Mouse (Mus musculus): ENCODE results near the gene Rtkn2. TPM values are rescaled to one million over a fixed set of nuclear protein-coding genes. Genes with fewer than 3 reads are reported as not detected.

The Rtkn2 gene
- polyA plus RNA-seq, 1 experiment, result 9.5 TPM

- Histone ChIP-seq H3ac (ENCODE audit: control insufficient read depth, insufficient read length, low read depth) (no peak overlapping the region), H3K79me2 (ENCODE audit: control insufficient read depth, insufficient read depth) (no peaks in the 10 kb centered on the region), H3K79me3 (ENCODE audit: low read depth) (no peaks in the 10 kb centered on the region), H3K4me3 (ENCODE audit: insufficient read depth, poor library complexity, severe bottlenecking) (no peak overlapping the region), H3K27me3 (ENCODE audit: control insufficient read depth, insufficient read depth, insufficient read length) (no peaks in the 10 kb centered on the region), H3K36me3 (ENCODE audit: control insufficient read depth, insufficient read depth) (peaks cover 11% of the 10 kb centered on the region)
- TF ChIP-seq USF1 (IDR thresholded peaks at IDR 0.05; ENCODE audit: low read depth) (no peak), MYOG (IDR thresholded peaks at IDR 0.05; ENCODE audit: control insufficient read depth, extremely low read depth, insufficient read length) (no peak), FOSL1 (IDR thresholded peaks at IDR 0.05; ENCODE audit: insufficient read depth, low read length, poor library complexity, severe bottlenecking) (no peak), MYOD1 (IDR thresholded peaks at IDR 0.05; ENCODE audit: control insufficient read depth, insufficient read length, low read depth) (no peak), MAX (IDR thresholded peaks at IDR 0.05) (no peak), CEBPB (IDR thresholded peaks at IDR 0.05; ENCODE audit: low read depth) (no peak), CTCF (IDR thresholded peaks at IDR 0.05; ENCODE audit: control insufficient read depth, insufficient read depth, insufficient read length) (no peak)
Observed at GRCm38 (mm10) chr10:68089435-68090196, 110.2 kb downstream of the Rtkn2 start.

- Histone ChIP-seq H3K27me3 (ENCODE audit: control insufficient read depth, insufficient read depth, insufficient read length) (no peaks in the 10 kb centered on the region), H3K36me3 (ENCODE audit: control insufficient read depth, insufficient read depth) (peaks cover 17% of the 10 kb centered on the region), H3ac (ENCODE audit: control insufficient read depth, insufficient read length, low read depth) (no peak overlapping the region), H3K79me3 (ENCODE audit: low read depth) (no peaks in the 10 kb centered on the region), H3K79me2 (ENCODE audit: control insufficient read depth, insufficient read depth) (no peaks in the 10 kb centered on the region), H3K4me3 (ENCODE audit: insufficient read depth, poor library complexity, severe bottlenecking) (no peak overlapping the region)
- TF ChIP-seq MYOD1 (IDR thresholded peaks at IDR 0.05; ENCODE audit: control insufficient read depth, insufficient read length, low read depth) (peak; percentile 22), USF1 (IDR thresholded peaks at IDR 0.05; ENCODE audit: low read depth) (no peak), MAX (IDR thresholded peaks at IDR 0.05) (peak; percentile 58), CEBPB (IDR thresholded peaks at IDR 0.05; ENCODE audit: low read depth) (peak; percentile 11), CTCF (IDR thresholded peaks at IDR 0.05; ENCODE audit: control insufficient read depth, insufficient read depth, insufficient read length) (no peak), MYOG (IDR thresholded peaks at IDR 0.05; ENCODE audit: control insufficient read depth, extremely low read depth, insufficient read length) (no peak), FOSL1 (IDR thresholded peaks at IDR 0.05; ENCODE audit: insufficient read depth, low read length, poor library complexity, severe bottlenecking) (no peak)
Observed at GRCm38 (mm10) chr10:68090197-68090535, 110.8 kb downstream of the Rtkn2 start.

DNA sequence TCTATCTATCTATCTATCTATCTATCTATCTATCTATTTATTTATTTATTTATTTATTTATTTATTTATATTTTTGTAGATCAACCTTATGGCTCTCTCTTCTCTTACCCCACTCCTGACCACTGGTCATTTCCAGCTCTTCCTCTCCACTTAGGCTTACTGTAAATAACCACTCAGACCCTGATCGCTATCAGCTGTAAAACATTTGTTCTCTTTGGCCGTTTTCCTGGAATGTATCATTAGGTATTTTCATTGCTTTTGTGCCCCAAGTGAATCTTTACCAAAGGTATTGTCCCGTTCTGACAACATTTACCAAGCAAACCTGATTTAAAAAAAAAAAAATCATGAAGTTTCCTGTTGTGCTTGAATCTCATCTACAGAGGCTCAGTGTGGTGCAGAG lies 111.2 kb downstream of the Rtkn2 start:
- H3K79me3 ChIP-seq (ENCODE audit: low read depth), result no peaks in the 10 kb centered on the region
- TF ChIP-seq CTCF (IDR thresholded peaks at IDR 0.05; ENCODE audit: control insufficient read depth, insufficient read depth, insufficient read length) (no peak), USF1 (IDR thresholded peaks at IDR 0.05; ENCODE audit: low read depth) (no peak), MYOG (IDR thresholded peaks at IDR 0.05; ENCODE audit: control insufficient read depth, extremely low read depth, insufficient read length) (no peak), CEBPB (IDR thresholded peaks at IDR 0.05; ENCODE audit: low read depth) (no peak), MAX (IDR thresholded peaks at IDR 0.05) (no peak), MYOD1 (IDR thresholded peaks at IDR 0.05; ENCODE audit: control insufficient read depth, insufficient read length, low read depth) (no peak), FOSL1 (IDR thresholded peaks at IDR 0.05; ENCODE audit: insufficient read depth, low read length, poor library complexity, severe bottlenecking) (no peak)
- H3ac ChIP-seq (ENCODE audit: control insufficient read depth, insufficient read length, low read depth), result no peak overlapping the region

DNA sequence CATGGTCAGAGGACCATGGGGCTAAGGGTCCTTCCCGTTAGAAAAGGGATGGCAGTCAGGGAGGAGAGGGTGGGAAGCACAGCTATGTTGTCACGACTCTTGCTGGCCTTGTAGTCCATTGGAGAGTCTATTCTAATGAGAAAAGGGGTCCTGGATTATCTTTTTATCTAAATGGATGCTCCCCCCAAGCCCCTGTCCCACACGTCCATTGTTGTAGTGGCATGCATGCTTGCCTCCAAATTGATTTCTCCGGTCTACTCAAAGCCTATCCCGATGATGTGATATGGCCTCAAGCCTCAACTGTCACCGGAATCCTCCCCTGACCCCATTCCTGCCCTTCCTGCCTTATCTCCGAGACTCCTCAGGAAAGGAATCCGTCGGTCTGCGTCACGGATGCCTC lies 111.6 kb downstream of the Rtkn2 start:
- H3K27me3 ChIP-seq (ENCODE audit: control insufficient read depth, insufficient read depth, insufficient read length), result no peaks in the 10 kb centered on the region
- H3K36me3 ChIP-seq (ENCODE audit: control insufficient read depth, insufficient read depth), result peaks cover 21% of the 10 kb centered on the region
- TF ChIP-seq USF1 (IDR thresholded peaks at IDR 0.05; ENCODE audit: low read depth), result no peak
- no peaks in the 10 kb centered on the region for H3K79me2 ChIP-seq (ENCODE audit: control insufficient read depth, insufficient read depth)
- no peaks in the 10 kb centered on the region for H3K79me3 ChIP-seq (ENCODE audit: low read depth)
- no peak overlapping the region for H3K4me3 ChIP-seq (ENCODE audit: insufficient read depth, poor library complexity, severe bottlenecking)
- no peak overlapping the region for H3ac ChIP-seq (ENCODE audit: control insufficient read depth, insufficient read length, low read depth)

More for the DNA sequence above, 111.2 kb downstream of the Rtkn2 start:
- Histone ChIP-seq H3K79me2 (ENCODE audit: control insufficient read depth, insufficient read depth) (no peaks in the 10 kb centered on the region), H3K27me3 (ENCODE audit: control insufficient read depth, insufficient read depth, insufficient read length) (no peaks in the 10 kb centered on the region), H3K4me3 (ENCODE audit: insufficient read depth, poor library complexity, severe bottlenecking) (no peak overlapping the region), H3K36me3 (ENCODE audit: control insufficient read depth, insufficient read depth) (peaks cover 20% of the 10 kb centered on the region)

DNA sequence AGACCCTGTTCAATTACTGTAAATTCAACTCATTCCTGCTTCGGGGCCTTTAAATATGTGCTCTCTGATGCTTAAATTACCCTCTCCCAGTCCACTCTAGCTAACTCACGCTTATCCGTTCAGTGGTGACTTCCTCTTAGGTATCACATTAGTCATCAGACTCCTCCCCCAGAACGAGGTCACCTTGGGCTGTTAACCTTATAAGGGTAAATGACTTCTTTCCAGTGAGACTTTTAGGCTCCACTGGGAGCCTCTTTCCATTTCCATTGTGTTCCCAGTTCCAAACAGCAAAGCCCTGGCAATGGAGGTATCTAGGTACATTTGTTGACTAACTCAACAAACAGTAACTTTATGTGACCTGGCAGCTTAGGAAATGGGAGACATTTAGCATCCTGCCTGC lies 112.5 kb downstream of the Rtkn2 start:
- H3K36me3 ChIP-seq (ENCODE audit: control insufficient read depth, insufficient read depth), result peaks cover 29% of the 10 kb centered on the region
- no peaks in the 10 kb centered on the region for H3K79me3 ChIP-seq (ENCODE audit: low read depth)
- H3K4me3 ChIP-seq (ENCODE audit: insufficient read depth, poor library complexity, severe bottlenecking), result no peak overlapping the region
- no peak overlapping the region for H3ac ChIP-seq (ENCODE audit: control insufficient read depth, insufficient read length, low read depth)
- no peaks in the 10 kb centered on the region for H3K79me2 ChIP-seq (ENCODE audit: control insufficient read depth, insufficient read depth)
- no peaks in the 10 kb centered on the region for H3K27me3 ChIP-seq (ENCODE audit: control insufficient read depth, insufficient read depth, insufficient read length)
- TF ChIP-seq MAX (IDR thresholded peaks at IDR 0.05) (no peak), FOSL1 (IDR thresholded peaks at IDR 0.05; ENCODE audit: insufficient read depth, low read length, poor library complexity, severe bottlenecking) (no peak), CTCF (IDR thresholded peaks at IDR 0.05; ENCODE audit: control insufficient read depth, insufficient read depth, insufficient read length) (no peak)

GRCm38 (mm10) chr10:68093496-68093895 lies 114.1 kb downstream of the Rtkn2 start:
- H3K79me2 ChIP-seq (ENCODE audit: control insufficient read depth, insufficient read depth), result no peaks in the 10 kb centered on the region
- TF ChIP-seq USF1 (IDR thresholded peaks at IDR 0.05; ENCODE audit: low read depth) (no peak), FOSL1 (IDR thresholded peaks at IDR 0.05; ENCODE audit: insufficient read depth, low read length, poor library complexity, severe bottlenecking) (no peak), CTCF (IDR thresholded peaks at IDR 0.05; ENCODE audit: control insufficient read depth, insufficient read depth, insufficient read length) (no peak), MYOG (IDR thresholded peaks at IDR 0.05; ENCODE audit: control insufficient read depth, extremely low read depth, insufficient read length) (no peak), MAX (IDR thresholded peaks at IDR 0.05) (no peak), CEBPB (IDR thresholded peaks at IDR 0.05; ENCODE audit: low read depth) (no peak), MYOD1 (IDR thresholded peaks at IDR 0.05; ENCODE audit: control insufficient read depth, insufficient read length, low read depth) (no peak)

More at GRCm38 (mm10) chr10:68093496-68093895, 114.1 kb downstream of the Rtkn2 start:
- Histone ChIP-seq H3K36me3 (ENCODE audit: control insufficient read depth, insufficient read depth) (peaks cover 46% of the 10 kb centered on the region), H3K79me3 (ENCODE audit: low read depth) (no peaks in the 10 kb centered on the region), H3K4me3 (ENCODE audit: insufficient read depth, poor library complexity, severe bottlenecking) (no peak overlapping the region), H3K27me3 (ENCODE audit: control insufficient read depth, insufficient read depth, insufficient read length) (no peaks in the 10 kb centered on the region), H3ac (ENCODE audit: control insufficient read depth, insufficient read length, low read depth) (no peak overlapping the region)

Measured in C2C12 (cell line).